Mouse (Mus musculus): ENCODE results near the gene Olig1.

Olig1 gene

DNA sequence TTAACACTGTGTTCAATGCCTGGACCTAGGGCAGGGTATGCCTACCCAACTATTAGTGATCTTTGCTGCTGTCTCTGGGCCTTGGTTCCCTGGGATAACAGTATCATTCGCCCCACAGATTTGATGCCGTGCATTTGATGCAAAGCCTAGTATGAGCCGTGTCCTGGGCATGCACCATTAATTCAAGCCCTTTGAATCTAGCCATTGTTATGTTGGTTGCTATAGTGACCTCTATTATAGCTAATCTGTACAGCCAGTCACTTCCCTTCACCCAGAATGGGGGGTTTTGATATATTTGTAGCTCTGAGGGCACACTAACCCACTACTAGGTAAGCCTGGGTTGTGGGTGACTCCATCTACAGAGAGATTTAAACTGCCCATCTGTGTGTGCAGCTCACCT lies 40.3 kb downstream of the Olig1 start:
- no peak for DNase-seq (ENCODE audit: low spot score)

- no peak for DNase-seq (ENCODE audit: low spot score)
Measured at GRCm38 (mm10) chr16:91312921-91313320, 43.3 kb downstream of the Olig1 start.

- DNase-seq (ENCODE audit: low spot score) = peak; percentile 71
Measured at GRCm38 (mm10) chr16:91314114-91314775, 44.7 kb downstream of the Olig1 start.

GRCm38 (mm10) chr16:91320191-91320590 lies 50.6 kb downstream of the Olig1 start:
- DNase-seq (ENCODE audit: low spot score) = no peak

- DNase-seq (ENCODE audit: low spot score) = no peak
Measured at GRCm38 (mm10) chr16:91320608-91321007, 51.0 kb downstream of the Olig1 start.
